Mouse (Mus musculus) liver, postnatal 0 days (tissue): Measurements from ENCODE around the gene Odaph.

Experiments used
- CTCF ChIP-seq: sonication (generic); IDR thresholded peaks from 2 replicates; pipeline ENCODE4 v1.5.1; 2016; ENCODE audit warnings: antibody characterized with exemption, low read depth
- EP300 ChIP-seq: IDR thresholded peaks from 2 replicates; pipeline ENCODE4 v1.6.1; 2016; ENCODE audit warnings: antibody characterized with exemption, low read depth, mild to moderate bottlenecking

DNA sequence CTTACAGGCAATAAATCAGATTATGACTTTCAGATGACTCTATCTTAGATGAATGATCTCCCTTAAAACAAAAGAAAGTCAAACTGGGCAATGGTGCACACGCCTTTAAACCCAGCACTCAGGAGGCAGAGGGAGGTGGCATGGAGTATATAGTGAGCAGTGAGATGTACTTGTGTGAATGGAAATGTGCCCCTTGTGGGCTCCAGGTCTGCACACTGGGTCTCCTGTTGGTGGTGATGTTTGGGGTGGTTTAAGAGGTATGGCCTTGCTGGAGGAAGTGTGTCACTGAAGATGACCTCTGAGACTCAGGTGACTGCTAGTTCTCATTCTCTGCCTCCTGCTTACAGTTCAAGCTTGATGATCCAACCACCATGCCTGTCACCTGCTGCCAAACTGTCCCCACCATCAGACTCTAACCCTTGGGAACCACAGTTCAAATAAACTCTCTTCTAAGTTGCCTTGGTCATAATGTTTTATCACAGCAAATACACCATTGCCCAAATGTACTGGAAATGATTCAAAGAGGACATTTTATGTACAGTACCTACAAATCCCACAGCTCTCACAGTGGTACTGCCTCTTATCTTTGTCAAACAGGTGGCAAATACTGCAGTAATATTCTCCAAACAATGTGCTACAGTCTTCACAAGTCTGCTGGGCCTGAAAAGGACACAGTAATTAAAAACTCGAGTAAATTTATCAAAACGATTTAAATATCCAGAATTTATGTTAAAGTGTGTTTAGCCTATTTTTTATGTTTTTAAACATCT lies 30.1 kb upstream of the Odaph start:
- TF ChIP-seq CTCF (no peak), EP300 (peak; percentile 52)
